Mouse (Mus musculus) kidney, postnatal 4 days (tissue): ENCODE data around the gene Nphs1.
"Not testable (repeated sequence)": the region's sequence is repeated elsewhere in the genome, so short reads cannot be mapped to it uniquely, and the experiment has no call there.

Experiments used
- DNase-seq, 2 experiments: peaks; one replicate each; pipeline ENCODE4 v3.0.0; 2021; ENCODE audit warnings: mixed read lengths in 2 of 2

The Nphs1 gene

GRCm38 (mm10) chr7:30493401-30493931 lies 35.4 kb downstream of the Nphs1 start, which contains the start of gene Prodh2:
TSS of gene Prodh2 (plus strand) at chr7:30493622.
- DNase-seq: peak; percentile 42 to 59

GRCm38 (mm10) chr7:30495506-30496042 lies 37.5 kb downstream of the Nphs1 start:
- not testable (repeated sequence) for DNase-seq

- DNase-seq: not testable (repeated sequence)
Measured at GRCm38 (mm10) chr7:30501159-30501558, 43.0 kb downstream of the Nphs1 start.

GRCm38 (mm10) chr7:30508061-30508460 lies 49.9 kb downstream of the Nphs1 start:
- DNase-seq: no peak

GRCm38 (mm10) chr7:30515003-30515760 lies 57.1 kb downstream of the Nphs1 start:
- DNase-seq: no peak

- DNase-seq: no peak
Measured at GRCm38 (mm10) chr7:30518325-30518724, 60.2 kb downstream of the Nphs1 start.

- DNase-seq: peak; percentile 42 to 63
Measured at GRCm38 (mm10) chr7:30520396-30520795, 62.3 kb downstream of the Nphs1 start.

GRCm38 (mm10) chr7:30520856-30521255 lies 62.7 kb downstream of the Nphs1 start:
- DNase-seq: no peak

- DNase-seq: peak; percentile 51 to 61
Measured at GRCm38 (mm10) chr7:30522871-30523270, 64.8 kb downstream of the Nphs1 start.

- no peak for DNase-seq
Measured at GRCm38 (mm10) chr7:30524487-30524886, 66.4 kb downstream of the Nphs1 start.

- DNase-seq: peak; percentile 43 to 63
Measured at GRCm38 (mm10) chr7:30525954-30526353, 67.8 kb downstream of the Nphs1 start.

GRCm38 (mm10) chr7:30526399-30526798 lies 68.3 kb downstream of the Nphs1 start:
- peak in 1 of 2 experiments; percentile 35 for DNase-seq

GRCm38 (mm10) chr7:30526981-30527380 lies 68.9 kb downstream of the Nphs1 start:
- DNase-seq: no peak

GRCm38 (mm10) chr7:30531291-30531815 lies 73.2 kb downstream of the Nphs1 start:
- no peak for DNase-seq

GRCm38 (mm10) chr7:30532931-30533330 lies 74.8 kb downstream of the Nphs1 start:
- DNase-seq: peak; percentile 64 to 72

- DNase-seq: no peak
Measured at GRCm38 (mm10) chr7:30533941-30534632, 76.0 kb downstream of the Nphs1 start.

- peak; percentile 97 to 98 for DNase-seq
Measured at GRCm38 (mm10) chr7:30534633-30535577, 76.8 kb downstream of the Nphs1 start, which contains the start of gene Arhgap33. TSS of gene Arhgap33 (minus strand) at chr7:30535060.
